In genomic region chr3:95972873-95973634, GRCm38 (mm10) we compare ENCODE assay signal across 8 mouse cellular contexts. TPM values are rescaled to one million over a fixed set of nuclear protein-coding genes. Genes with fewer than 3 reads are reported as not detected.
DNase-seq lines count a peak whose midpoint lies in the region; ATAC-seq and TF ChIP-seq lines count a peak whose summit lies in the region.

No protein-coding gene starts in this region.

- H3K27me3 ChIP-seq in heart, embryonic 10.5 days (ENCODE audit: insufficient read depth, poor library complexity, severe bottlenecking): 0 out of 2 replicates have a peak, but pooled peaks cover 3% of the 10 kb centered on the region
- H3K27me3 ChIP-seq in forebrain, embryonic 11.5 days (ENCODE audit: control insufficient read depth, insufficient read depth, low read length): no peaks in the 10 kb centered on the region
- no peaks in the 10 kb centered on the region for H3K27me3 ChIP-seq in limb, embryonic 14.5 days (ENCODE audit: control insufficient read depth, insufficient read depth, low read length)

- no peak for DNase-seq in heart, embryonic 10.5 days (ENCODE audit: low spot score)
- DNase-seq in heart, postnatal 36 days: no peak
- peak; percentile 89 for DNase-seq in forebrain, embryonic 11.5 days (ENCODE audit: low spot score)
- peak; percentile 73 for DNase-seq in limb, embryonic 14.5 days (ENCODE audit: low spot score)
- DNase-seq in natural killer cell, adult 2 months (ENCODE audit: low spot score in 2 of 2): peak; percentile 24 to 77
- no peak for DNase-seq in adrenal gland, postnatal 36 days

- peaks cover 9% of the 10 kb centered on the region for H3K4me1 ChIP-seq in heart, embryonic 10.5 days
- H3K4me1 ChIP-seq in forebrain, embryonic 11.5 days (replicated peaks; ENCODE audit: control insufficient read depth, insufficient read depth, low read length): peaks cover 8% of the 10 kb centered on the region; the same call in 1 of the 2 replicates
- 0 out of 2 replicates have a peak, but pooled peaks cover 9% of the 10 kb centered on the region for H3K4me1 ChIP-seq in limb, embryonic 14.5 days (ENCODE audit: control insufficient read depth, insufficient read depth, low read length)

- no peak for TF ChIP-seq POLR2A in limb, embryonic 14.5 days (IDR thresholded peaks at IDR 0.05; ENCODE audit: borderline replicate concordance, extremely low read depth, insufficient read depth, insufficient read length)

- peak overlapping the region; percentile 47 for H3K4me2 ChIP-seq in forebrain, embryonic 11.5 days (ENCODE audit: low read depth, low read length, severe bottlenecking)
- H3K4me2 ChIP-seq in limb, embryonic 14.5 days (replicated peaks; ENCODE audit: low read depth, low read length, severe bottlenecking): peak overlapping the region; percentile 74

- peak overlapping the region; percentile 79 for H3K27ac ChIP-seq in heart, embryonic 10.5 days
- H3K27ac ChIP-seq in forebrain, embryonic 11.5 days (ENCODE audit: low read depth, low read length): peak overlapping the region; percentile 50
- H3K27ac ChIP-seq in limb, embryonic 14.5 days (replicated peaks; ENCODE audit: low read depth, low read length): peak overlapping the region; percentile 59

- peak overlapping the region; percentile 51 for H3K4me3 ChIP-seq in heart, embryonic 10.5 days
- H3K4me3 ChIP-seq in forebrain, embryonic 11.5 days (ENCODE audit: low read depth, low read length): peak overlapping the region; percentile 5; the same call in 1 of the 2 replicates
- H3K4me3 ChIP-seq in limb, embryonic 14.5 days (replicated peaks; ENCODE audit: low read length): peak overlapping the region; percentile 37

- intact Hi-C loops in heart, postnatal 36 days (cut with DNase I): no loop called here

- H3K9ac ChIP-seq in forebrain, embryonic 11.5 days (ENCODE audit: low read length): peak overlapping the region; percentile 45; the same call in 1 of the 2 replicates
- H3K9ac ChIP-seq in limb, embryonic 14.5 days (ENCODE audit: low read depth, low read length, severe bottlenecking): peak overlapping the region; percentile 52

- no peaks in the 10 kb centered on the region for H3K36me3 ChIP-seq in heart, embryonic 10.5 days
- no peaks in the 10 kb centered on the region for H3K36me3 ChIP-seq in forebrain, embryonic 11.5 days (ENCODE audit: control insufficient read depth, insufficient read depth, low read length)
- H3K36me3 ChIP-seq in limb, embryonic 14.5 days (ENCODE audit: control insufficient read depth, insufficient read depth, low read length): no peaks in the 10 kb centered on the region

- peak; percentile 82 for ATAC-seq in CD4-positive, CD25-positive, alpha-beta regulatory T cell, adult 4 months
- ATAC-seq in forebrain, embryonic 11.5 days (replicated peaks; ENCODE audit: low FRiP score): peak; percentile 94
- ATAC-seq in limb, embryonic 14.5 days (ENCODE audit: low FRiP score, low read depth): peak; percentile 89
- ATAC-seq in cerebellum, adult (ENCODE audit: insufficient number of reproducible peaks, low FRiP score, low TSS enrichment): no peak

- 4% methylated on average over 34 of the region's 34 CpGs for WGBS in heart, embryonic 10.5 days
- WGBS in forebrain, embryonic 11.5 days: 1% methylated on average over 34 of the region's 34 CpGs
- 2% methylated on average over 34 of the region's 34 CpGs for WGBS in limb, embryonic 14.5 days

- no peaks in the 10 kb centered on the region for H3K9me3 ChIP-seq in heart, embryonic 10.5 days
- no peaks in the 10 kb centered on the region for H3K9me3 ChIP-seq in forebrain, embryonic 11.5 days (ENCODE audit: control insufficient read depth, low read length)
- no peaks in the 10 kb centered on the region for H3K9me3 ChIP-seq in limb, embryonic 14.5 days (ENCODE audit: control insufficient read depth, low read length)

RNA-seq across cellular contexts. Expression of gene Plekho1, which starts 22.7 kb away (rescaled TPM):
- polyA plus RNA-seq in heart, embryonic 10.5 days (2016; fragmentation: Nextera tagmentation; extraction: Ambion mirVana): 75.1 and 88.2 TPM in 2 replicates
- 10 to 100 TPM; 73.4 to 81.1 TPM for total RNA-seq in heart, postnatal 36 days (2021)
- 10 to 100 TPM in 1 of 2 experiments, 1 to 10 TPM in 1; 9.8 to 10.1 TPM for polyA plus RNA-seq in CD4-positive, CD25-positive, alpha-beta regulatory T cell, adult 4 months (2017; shearing (Covaris generic))
- 82.5 and 85.6 TPM in 2 replicates for polyA plus RNA-seq in forebrain, embryonic 11.5 days (2014; fragmentation: Nextera tagmentation; extraction: Ambion mirVana)
- polyA plus RNA-seq in limb, embryonic 14.5 days (2012; rRNA removed): 115 and 120 TPM in 2 replicates
- 38.0 and 47.8 TPM in 2 replicates for polyA plus RNA-seq in limb, embryonic 14.5 days (2014; fragmentation: Nextera tagmentation; extraction: Ambion mirVana)
- total RNA-seq in adrenal gland, postnatal 36 days (2021): 10 to 100 TPM; 18.5 to 29.8 TPM

RNA-seq across cellular contexts. Expression of gene Anp32e, which starts 44.0 kb away (rescaled TPM):
- polyA plus RNA-seq in heart, embryonic 10.5 days (2016; fragmentation: Nextera tagmentation; extraction: Ambion mirVana): 209 and 212 TPM in 2 replicates
- 10 to 100 TPM; 82.7 to 85.9 TPM for total RNA-seq in heart, postnatal 36 days (2021)
- polyA plus RNA-seq in CD4-positive, CD25-positive, alpha-beta regulatory T cell, adult 4 months (2017; shearing (Covaris generic)): 100 to 1,000 TPM; 162 to 241 TPM
- 157 and 167 TPM in 2 replicates for polyA plus RNA-seq in forebrain, embryonic 11.5 days (2014; fragmentation: Nextera tagmentation; extraction: Ambion mirVana)
- 97.0 and 137 TPM in 2 replicates for polyA plus RNA-seq in limb, embryonic 14.5 days (2012; rRNA removed)
- polyA plus RNA-seq in limb, embryonic 14.5 days (2014; fragmentation: Nextera tagmentation; extraction: Ambion mirVana): 55.0 and 66.2 TPM in 2 replicates
- total RNA-seq in adrenal gland, postnatal 36 days (2021): 10 to 100 TPM; 91.6 to 99.3 TPM

Comparison
In these comparisons a context has a peak if more than half of its experiments do, and no peak if none do; other contexts are left out.
1. DNase-seq: peak in forebrain, embryonic 11.5 days (single experiment), limb, embryonic 14.5 days (single experiment) and natural killer cell, adult 2 months (2 of 2); none in heart, embryonic 10.5 days (single experiment), heart, postnatal 36 days (0 of 2) and adrenal gland, postnatal 36 days (0 of 2).
2. Peak in every context shown above with its lines, with median percentiles within 50 percentile points of each other: H3K27ac ChIP-seq and H3K4me3 ChIP-seq.